Mouse (Mus musculus): Measurements from ENCODE around the gene Spock2. TPM values are rescaled to one million over a fixed set of nuclear protein-coding genes. Genes with fewer than 3 reads are reported as not detected.
A peak's percentile ranks its signal among the peaks of the same experiment; 100 is the strongest.

The Spock2 gene
- total RNA-seq, 1 experiment from 2014 or later = 0.50 TPM

DNA sequence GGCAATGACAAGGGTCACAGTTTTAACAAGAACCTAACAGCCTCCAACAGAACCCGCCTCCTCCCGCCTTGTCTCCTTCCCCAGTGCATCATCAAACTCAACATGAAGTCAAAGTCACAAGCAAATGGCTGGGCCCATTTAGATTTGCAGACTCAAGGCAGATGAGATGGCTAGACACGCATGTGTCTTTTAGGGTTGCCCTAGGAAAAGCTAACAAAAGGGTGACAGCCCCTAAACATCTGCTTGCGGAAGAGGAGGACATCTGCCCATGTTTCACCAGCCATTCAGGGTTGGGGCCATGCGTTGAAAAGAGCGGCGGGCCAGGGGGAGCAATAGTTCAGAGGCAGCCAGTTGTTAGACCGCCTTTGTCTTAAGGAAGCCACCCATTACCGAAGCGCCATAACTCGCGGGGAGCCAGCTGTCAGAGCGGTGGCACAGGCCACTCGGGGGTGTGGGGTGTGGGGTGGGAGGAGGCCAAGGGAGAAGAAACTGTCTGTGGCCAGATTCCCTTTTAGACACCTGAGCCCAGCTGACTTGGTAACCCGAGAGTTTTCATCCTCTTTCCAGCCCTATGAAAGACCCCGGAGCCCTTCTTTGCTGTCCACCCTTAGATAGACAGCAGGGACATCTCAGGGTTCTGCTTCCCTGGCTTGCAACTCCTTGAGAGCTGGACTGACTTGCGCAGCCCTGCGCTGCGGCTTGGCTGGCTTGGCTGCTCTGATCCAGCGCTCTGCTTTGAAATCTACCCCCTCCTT is 451 bp upstream of the Spock2 start:
- ATAC-seq (replicated peaks in 1 of 2; ENCODE audit: insufficient read depth in 1 of 2, low FRiP score in 2 of 2, low TSS enrichment in 1 of 2, low read depth in 1 of 2, poor library complexity in 2 of 2, severe bottlenecking in 2 of 2) = 0 out of 4 replicates have a peak, but pooled peaks of 1 of the 2 experiments have one; percentile 33

DNA sequence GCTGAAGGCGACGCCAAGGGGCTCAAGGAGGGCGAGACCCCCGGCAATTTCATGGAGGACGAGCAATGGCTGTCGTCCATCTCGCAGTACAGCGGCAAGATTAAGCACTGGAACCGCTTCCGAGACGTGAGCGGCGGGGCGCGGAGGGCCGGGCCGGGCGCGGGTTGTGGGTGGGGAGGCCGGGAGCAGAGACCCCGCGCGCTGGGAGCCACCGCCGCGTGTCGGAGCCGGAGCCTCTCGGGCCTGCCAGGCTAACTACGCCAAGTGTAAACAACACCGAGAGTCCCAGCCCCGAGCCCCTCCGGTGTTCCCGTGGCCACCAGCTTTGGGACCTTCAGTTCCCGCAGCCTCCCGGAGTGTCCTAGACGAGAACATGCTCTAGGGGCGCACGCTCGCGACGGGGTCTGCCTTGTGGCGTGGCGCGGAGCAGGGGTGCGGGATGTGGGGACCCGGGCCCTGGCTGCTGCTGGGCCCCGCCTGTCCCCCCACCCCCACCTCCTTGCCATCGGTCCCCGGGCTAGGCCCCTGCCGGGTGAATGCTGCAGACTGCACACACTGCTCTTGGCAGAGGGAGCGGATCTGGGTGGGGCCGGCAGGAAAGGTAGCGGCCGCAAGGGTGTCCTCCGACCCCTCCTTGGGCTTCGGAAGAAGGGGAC is 640 bp downstream of the Spock2 start:
- peak; percentile 23 to 31; a peak in 3 of 4 replicates for ATAC-seq (replicated peaks in 1 of 2; ENCODE audit: insufficient read depth in 1 of 2, low FRiP score in 2 of 2, low TSS enrichment in 1 of 2, low read depth in 1 of 2, poor library complexity in 2 of 2, severe bottlenecking in 2 of 2)

GRCm38 (mm10) chr10:60107448-60107847 is 1.4 kb downstream of the Spock2 start:
- ATAC-seq (replicated peaks in 1 of 2; ENCODE audit: insufficient read depth in 1 of 2, low FRiP score in 2 of 2, low TSS enrichment in 1 of 2, low read depth in 1 of 2, poor library complexity in 2 of 2, severe bottlenecking in 2 of 2) = no peak

GRCm38 (mm10) chr10:60108321-60109111 is 2.5 kb downstream of the Spock2 start:
- ATAC-seq (replicated peaks in 1 of 2; ENCODE audit: insufficient read depth in 1 of 2, low FRiP score in 2 of 2, low TSS enrichment in 1 of 2, low read depth in 1 of 2, poor library complexity in 2 of 2, severe bottlenecking in 2 of 2) = no peak

- no peak for ATAC-seq (replicated peaks in 1 of 2; ENCODE audit: insufficient read depth in 1 of 2, low FRiP score in 2 of 2, low TSS enrichment in 1 of 2, low read depth in 1 of 2, poor library complexity in 2 of 2, severe bottlenecking in 2 of 2)
Measured at GRCm38 (mm10) chr10:60109336-60109735, 3.3 kb downstream of the Spock2 start.

- ATAC-seq (replicated peaks in 1 of 2; ENCODE audit: insufficient read depth in 1 of 2, low FRiP score in 2 of 2, low TSS enrichment in 1 of 2, low read depth in 1 of 2, poor library complexity in 2 of 2, severe bottlenecking in 2 of 2) = no peak
Measured at GRCm38 (mm10) chr10:60109989-60110388, 4.0 kb downstream of the Spock2 start.

GRCm38 (mm10) chr10:60110908-60111475 is 5.0 kb downstream of the Spock2 start:
- ATAC-seq (replicated peaks in 1 of 2; ENCODE audit: insufficient read depth in 1 of 2, low FRiP score in 2 of 2, low TSS enrichment in 1 of 2, low read depth in 1 of 2, poor library complexity in 2 of 2, severe bottlenecking in 2 of 2) = no peak

DNA sequence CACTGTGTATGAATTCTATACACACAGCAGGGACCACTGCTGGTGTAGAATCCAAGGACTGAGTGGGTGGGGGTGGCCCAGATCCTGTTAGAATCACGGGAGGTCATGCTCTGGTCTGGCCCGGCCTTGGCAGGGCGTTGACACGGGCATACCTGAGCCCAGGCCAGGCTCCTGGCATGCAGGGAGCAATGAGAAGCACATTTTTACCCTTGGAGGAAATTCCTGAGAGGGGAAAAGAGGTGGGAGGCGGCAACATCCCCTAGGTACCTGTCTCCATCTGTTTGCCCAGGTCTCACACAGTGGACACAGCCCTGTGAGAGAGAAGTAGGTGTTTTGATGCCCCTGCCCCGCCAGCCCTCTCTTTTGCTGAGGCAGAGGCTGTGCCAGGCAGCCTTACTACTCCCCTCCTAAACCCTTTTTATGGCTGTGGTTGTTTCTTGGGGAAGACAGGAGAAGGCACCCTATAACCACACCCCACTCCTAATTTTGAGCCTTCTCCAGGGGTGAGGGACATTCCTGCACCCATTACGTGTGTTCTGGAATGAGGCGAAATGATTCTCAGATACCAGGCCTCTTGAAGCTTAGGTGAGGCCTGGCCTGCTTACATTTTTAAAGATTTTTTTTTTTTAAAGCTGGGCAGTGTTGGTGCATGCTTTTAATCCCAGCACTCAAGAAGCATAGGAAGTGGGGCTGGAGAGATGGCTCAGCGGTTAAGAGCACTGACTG is 8.1 kb downstream of the Spock2 start:
- ATAC-seq (replicated peaks in 1 of 2; ENCODE audit: insufficient read depth in 1 of 2, low FRiP score in 2 of 2, low TSS enrichment in 1 of 2, low read depth in 1 of 2, poor library complexity in 2 of 2, severe bottlenecking in 2 of 2) = no peak

- peak; percentile 60 to 74 for ATAC-seq (replicated peaks in 1 of 2; ENCODE audit: insufficient read depth in 1 of 2, low FRiP score in 2 of 2, low TSS enrichment in 1 of 2, low read depth in 1 of 2, poor library complexity in 2 of 2, severe bottlenecking in 2 of 2)
Measured at GRCm38 (mm10) chr10:60115345-60116185, 9.5 kb downstream of the Spock2 start.

GRCm38 (mm10) chr10:60116997-60117396 is 11.0 kb downstream of the Spock2 start:
- no peak for ATAC-seq (replicated peaks in 1 of 2; ENCODE audit: insufficient read depth in 1 of 2, low FRiP score in 2 of 2, low TSS enrichment in 1 of 2, low read depth in 1 of 2, poor library complexity in 2 of 2, severe bottlenecking in 2 of 2)

- ATAC-seq (replicated peaks in 1 of 2; ENCODE audit: insufficient read depth in 1 of 2, low FRiP score in 2 of 2, low TSS enrichment in 1 of 2, low read depth in 1 of 2, poor library complexity in 2 of 2, severe bottlenecking in 2 of 2) = no peak
Measured at GRCm38 (mm10) chr10:60118464-60118863, 12.4 kb downstream of the Spock2 start.

GRCm38 (mm10) chr10:60120630-60121029 is 14.6 kb downstream of the Spock2 start:
- no peak for ATAC-seq (replicated peaks in 1 of 2; ENCODE audit: insufficient read depth in 1 of 2, low FRiP score in 2 of 2, low TSS enrichment in 1 of 2, low read depth in 1 of 2, poor library complexity in 2 of 2, severe bottlenecking in 2 of 2)

DNA sequence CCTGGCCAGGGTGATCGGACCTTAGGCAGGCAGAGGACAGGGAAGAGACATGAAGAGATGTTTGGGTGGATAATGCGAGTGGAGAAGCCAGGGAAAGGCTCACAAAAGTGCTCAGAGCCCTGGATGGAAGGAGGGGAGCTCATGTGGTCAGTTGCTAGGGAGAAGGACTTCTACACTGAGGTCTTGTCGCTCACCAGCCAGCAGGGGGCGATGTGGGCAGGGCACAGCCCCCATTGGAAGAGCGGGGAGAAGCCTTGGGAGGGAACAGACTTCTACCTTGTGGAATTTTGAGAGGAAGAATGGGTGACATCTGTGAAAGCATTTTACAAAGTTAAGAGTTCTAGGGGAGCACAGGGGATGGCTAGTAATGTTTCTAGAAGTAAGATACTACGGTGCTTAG is 18.1 kb downstream of the Spock2 start:
- peak in 1 of 2 experiments; percentile 14; a peak in 1 of 4 replicates for ATAC-seq (replicated peaks in 1 of 2; ENCODE audit: insufficient read depth in 1 of 2, low FRiP score in 2 of 2, low TSS enrichment in 1 of 2, low read depth in 1 of 2, poor library complexity in 2 of 2, severe bottlenecking in 2 of 2)

DNA sequence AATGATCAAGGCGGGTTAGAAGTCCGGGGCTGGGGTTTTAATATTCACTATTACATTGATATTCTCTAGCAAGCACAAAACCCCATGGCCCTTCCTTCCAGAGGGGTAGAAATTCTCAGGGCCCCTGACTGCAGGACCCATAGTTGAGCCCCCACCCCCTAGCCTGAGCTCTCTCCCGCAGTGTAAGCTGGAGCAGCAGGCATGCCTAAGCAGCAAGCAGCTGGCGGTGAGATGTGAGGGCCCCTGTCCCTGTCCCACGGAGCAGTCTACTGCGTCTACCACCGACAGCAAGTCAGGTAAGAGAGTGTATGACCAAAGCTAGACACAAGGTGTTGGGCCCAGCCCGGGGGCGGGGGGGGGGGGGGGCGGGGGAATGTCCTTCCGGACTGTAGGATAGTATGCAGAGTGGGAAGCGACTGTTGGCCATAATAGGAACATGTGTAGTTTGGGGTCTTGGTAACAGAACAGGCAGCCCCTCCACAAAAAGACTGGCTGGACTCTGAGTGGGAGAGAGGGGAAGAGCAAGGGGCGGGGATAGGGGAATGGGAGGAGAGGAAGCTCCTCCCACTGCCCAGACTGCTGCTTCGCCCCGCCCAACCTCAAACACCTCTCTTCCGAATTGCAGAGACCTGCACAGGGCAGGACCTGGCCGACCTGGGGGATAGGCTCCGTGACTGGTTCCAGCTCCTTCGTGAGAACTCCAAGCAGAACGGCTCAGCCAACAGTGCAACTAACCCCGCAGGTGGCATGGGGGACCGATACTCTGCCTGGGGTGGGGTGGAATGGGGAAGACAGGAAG is 19.7 kb downstream of the Spock2 start:
- ATAC-seq (replicated peaks in 1 of 2; ENCODE audit: insufficient read depth in 1 of 2, low FRiP score in 2 of 2, low TSS enrichment in 1 of 2, low read depth in 1 of 2, poor library complexity in 2 of 2, severe bottlenecking in 2 of 2) = peak; percentile 57 to 65; a peak in 2 of 4 replicates

- no peak for ATAC-seq (replicated peaks in 1 of 2; ENCODE audit: insufficient read depth in 1 of 2, low FRiP score in 2 of 2, low TSS enrichment in 1 of 2, low read depth in 1 of 2, poor library complexity in 2 of 2, severe bottlenecking in 2 of 2)
Measured at GRCm38 (mm10) chr10:60128287-60128686, 22.3 kb downstream of the Spock2 start.

DNA sequence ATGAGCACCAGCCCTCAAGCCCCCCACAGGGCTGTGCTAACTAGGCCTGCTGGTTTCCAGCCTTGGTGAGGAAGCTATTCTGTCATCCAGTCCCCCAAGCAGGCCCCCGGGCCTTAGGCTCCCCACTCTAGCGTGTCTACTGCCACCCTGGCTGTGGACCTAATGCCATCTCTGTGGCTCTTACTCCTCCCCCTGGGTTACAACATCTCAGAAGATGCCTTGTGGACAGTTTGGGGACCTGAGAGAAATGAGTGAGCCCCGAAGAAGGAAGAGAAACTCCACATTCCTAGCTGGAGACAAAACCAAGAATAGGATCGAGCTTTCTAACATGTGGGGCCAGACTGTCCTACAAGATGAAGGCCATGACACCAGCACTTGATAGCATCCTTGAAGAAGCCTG is 24.5 kb downstream of the Spock2 start:
- no peak for ATAC-seq (replicated peaks in 1 of 2; ENCODE audit: insufficient read depth in 1 of 2, low FRiP score in 2 of 2, low TSS enrichment in 1 of 2, low read depth in 1 of 2, poor library complexity in 2 of 2, severe bottlenecking in 2 of 2)

Measured in hematopoietic stem cell, adult 5-6 weeks (primary cell).